Mouse (Mus musculus) cerebellum, adult 9-11 months (tissue): ENCODE measurements around the gene Ms4a4c.
"Not testable (repeated sequence)": the region's sequence is repeated elsewhere in the genome, so short reads cannot be mapped to it uniquely, and the experiment has no call there.

Source experiments
- DNase-seq: peaks from one replicate; pipeline ENCODE4 v3.0.0; 2022

Gene Ms4a4c

DNA sequence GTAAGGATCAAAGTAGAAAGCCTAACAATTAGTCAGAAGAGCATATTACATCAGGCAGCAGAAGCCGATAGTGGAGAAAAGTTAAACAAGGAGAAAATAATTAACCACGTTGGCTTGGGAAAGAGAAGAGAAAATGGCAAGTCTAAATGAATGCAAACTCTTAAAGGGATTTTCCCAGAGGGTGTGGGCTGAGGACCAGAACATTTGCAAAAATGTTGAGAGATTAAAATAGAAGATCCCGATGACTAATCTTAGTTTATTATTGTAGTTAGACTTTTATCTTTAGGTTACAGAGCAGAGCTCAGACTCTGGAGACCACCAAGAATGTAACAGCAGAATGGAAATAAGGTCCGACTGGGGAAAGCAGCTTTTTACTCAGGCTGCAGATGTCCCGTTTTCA lies 61.9 kb downstream of the Ms4a4c start:
- DNase-seq = no peak

DNA sequence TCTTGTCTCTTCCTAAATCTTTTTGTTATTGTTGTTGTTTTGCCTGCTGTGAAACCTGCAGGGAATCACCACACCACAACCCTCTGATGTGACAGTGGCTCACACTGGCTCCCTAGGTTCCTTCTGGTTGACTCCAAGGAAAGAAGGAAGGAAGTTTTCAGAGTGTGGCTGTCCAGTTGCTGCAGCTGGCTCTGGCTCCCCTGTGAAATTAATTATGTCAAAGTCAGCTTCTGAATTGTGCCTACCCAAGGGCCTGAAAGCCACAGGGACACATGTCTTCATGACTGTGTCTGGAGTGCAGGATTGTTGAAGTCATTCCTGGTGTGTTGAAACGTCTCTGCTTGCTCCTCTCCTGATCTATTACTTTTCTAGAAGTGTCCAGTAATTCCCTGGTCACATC lies 63.8 kb downstream of the Ms4a4c start:
- DNase-seq = not testable (repeated sequence)

DNA sequence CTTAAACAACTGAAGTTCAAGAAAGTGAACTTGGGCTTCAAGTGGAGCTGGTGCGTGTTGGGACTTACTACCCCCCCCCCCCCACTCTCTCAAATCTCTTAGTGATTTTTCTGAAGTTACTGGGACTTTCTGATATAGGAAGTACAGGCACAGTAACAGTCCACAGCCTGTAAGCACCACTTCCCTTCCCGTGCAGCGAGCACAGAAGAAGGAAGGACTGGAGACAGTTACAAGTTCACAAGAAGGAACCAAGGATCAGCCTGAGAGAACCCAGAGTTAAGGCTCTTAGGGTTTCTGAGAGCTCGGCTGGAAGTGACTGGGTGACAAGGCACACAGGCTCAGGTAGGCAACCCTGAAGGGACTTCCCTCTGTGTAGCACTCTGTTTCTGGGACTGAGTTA lies 64.6 kb downstream of the Ms4a4c start, which contains the start of gene Ms4a6c:
Ms4a6c (plus strand) TSS at position 152 of the 400 bp plus-strand sequence.
- not testable (repeated sequence) for DNase-seq
